Mouse (Mus musculus): ENCODE data around the gene Adgrv1. TPM values are rescaled to one million over a fixed set of nuclear protein-coding genes. Genes with fewer than 3 reads are reported as not detected.
"Not testable (repeated sequence)": the region's sequence is repeated elsewhere in the genome, so short reads cannot be mapped to it uniquely, and the experiment has no call there.

Gene Adgrv1
- polyA plus RNA-seq, 1 experiment from 2014 or later = 2.7 TPM

DNA sequence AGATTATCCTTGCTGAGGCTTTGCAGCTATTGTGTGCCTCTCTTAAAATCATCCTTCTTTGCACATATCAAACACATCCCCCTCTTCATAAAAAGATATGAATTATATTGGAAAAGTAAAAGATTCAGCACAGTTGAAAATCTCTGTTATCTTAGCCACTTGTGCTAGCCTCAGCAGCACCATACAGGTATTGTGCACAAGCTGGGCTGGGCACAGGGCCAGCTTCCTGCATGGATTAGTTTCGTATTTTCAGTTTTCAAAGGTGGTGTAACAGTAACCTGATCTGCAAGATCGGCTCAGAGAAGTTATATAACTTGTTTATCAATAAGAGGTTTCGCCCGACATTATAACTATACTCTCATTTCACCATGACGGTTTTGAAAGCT lies 353.6 kb downstream of the Adgrv1 start:
- 75% methylated on average over 5 of the region's 5 CpGs for WGBS
- H3K36me3 ChIP-seq = no peaks in the 10 kb centered on the region
- no peak for DNase-seq (ENCODE audit: low spot score)
- no peaks in the 10 kb centered on the region for H3K27me3 ChIP-seq (ENCODE audit: insufficient read depth, poor library complexity, severe bottlenecking)
- no peak overlapping the region for H3K4me3 ChIP-seq
- H3K9me3 ChIP-seq = no peaks in the 10 kb centered on the region
- no peaks in the 10 kb centered on the region for H3K4me1 ChIP-seq
- no peak overlapping the region for H3K27ac ChIP-seq

DNA sequence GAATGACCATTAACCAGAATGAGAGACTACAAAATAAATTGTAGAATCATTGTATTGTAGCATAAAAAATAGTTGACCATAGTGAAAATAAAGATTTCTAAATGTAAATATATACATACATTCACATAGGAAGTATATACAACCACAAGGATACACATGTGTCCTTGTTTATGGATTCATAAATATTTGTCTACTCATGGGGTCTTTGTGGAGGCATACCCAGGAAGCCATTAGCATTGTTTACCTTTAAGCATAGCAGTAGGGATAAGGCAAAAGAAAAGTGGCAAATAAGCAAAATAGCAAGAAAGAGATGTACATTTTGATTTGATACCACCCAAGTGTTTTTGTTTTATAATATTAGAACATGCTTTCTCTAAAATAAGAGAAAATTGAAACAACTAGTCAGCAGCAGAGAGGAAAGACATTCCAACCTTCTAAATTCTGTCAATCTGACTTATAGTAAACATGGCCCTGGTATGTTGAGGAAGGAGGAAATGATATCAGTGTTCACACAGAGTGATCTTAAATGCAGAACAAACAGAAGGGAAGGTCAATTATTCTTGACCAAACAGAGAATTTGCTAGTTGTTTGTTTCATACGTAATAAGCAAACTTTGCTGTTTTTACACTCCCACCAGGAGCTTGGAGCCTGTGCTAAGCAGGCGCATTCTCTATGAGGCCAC lies 354.1 kb downstream of the Adgrv1 start:
- no peaks in the 10 kb centered on the region for H3K4me1 ChIP-seq
- no peaks in the 10 kb centered on the region for H3K27me3 ChIP-seq (ENCODE audit: insufficient read depth, poor library complexity, severe bottlenecking)
- WGBS = 67% methylated on average over 2 of the region's 2 CpGs
- no peaks in the 10 kb centered on the region for H3K36me3 ChIP-seq
- no peak overlapping the region for H3K4me3 ChIP-seq
- H3K27ac ChIP-seq = no peak overlapping the region
- H3K9me3 ChIP-seq = no peaks in the 10 kb centered on the region
- DNase-seq (ENCODE audit: low spot score) = no peak

DNA sequence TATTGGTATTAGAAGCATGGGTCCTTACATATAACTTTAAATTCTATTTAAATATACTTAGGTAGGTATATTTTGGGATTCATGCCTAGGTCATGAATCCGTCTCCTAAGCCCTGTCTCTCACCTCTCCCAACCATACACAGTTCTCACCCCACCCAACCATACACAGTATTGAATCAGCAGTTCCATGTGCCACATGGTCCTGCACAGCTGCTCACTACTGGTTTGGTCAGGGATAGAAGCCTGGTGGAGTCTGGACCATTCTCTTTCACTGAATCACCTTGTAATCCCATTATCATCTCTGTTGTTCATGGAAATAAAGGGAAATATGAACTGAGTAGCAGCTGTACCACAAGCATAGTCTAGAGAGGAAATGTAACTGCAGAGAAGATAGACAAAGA lies 359.1 kb downstream of the Adgrv1 start:
- 79% methylated on average over 1 of the region's 1 CpGs for WGBS
- no peaks in the 10 kb centered on the region for H3K36me3 ChIP-seq
- no peaks in the 10 kb centered on the region for H3K4me1 ChIP-seq
- H3K9me3 ChIP-seq = no peaks in the 10 kb centered on the region
- no peak overlapping the region for H3K4me3 ChIP-seq
- H3K27ac ChIP-seq = no peak overlapping the region
- DNase-seq (ENCODE audit: low spot score) = no peak
- H3K27me3 ChIP-seq (ENCODE audit: insufficient read depth, poor library complexity, severe bottlenecking) = no peaks in the 10 kb centered on the region

DNA sequence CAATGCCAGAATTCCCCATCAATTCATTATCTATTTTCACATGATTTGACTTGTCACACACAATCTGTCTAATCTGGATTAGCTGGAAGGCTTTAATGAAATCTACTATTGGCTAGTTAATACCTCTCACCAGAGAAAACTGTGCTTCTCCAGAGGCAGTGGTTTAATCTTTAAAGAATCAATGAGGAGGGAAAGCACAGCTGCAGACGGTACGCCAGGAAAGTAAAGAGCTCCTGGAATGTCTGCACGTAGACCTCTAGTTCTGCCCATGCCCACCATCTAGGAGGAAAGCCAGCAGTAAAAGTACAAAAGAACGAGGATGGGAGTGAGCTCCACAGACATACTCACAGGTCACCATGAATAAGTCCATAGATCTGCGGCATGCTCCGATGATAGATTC lies 362.6 kb downstream of the Adgrv1 start:
- no peaks in the 10 kb centered on the region for H3K27me3 ChIP-seq (ENCODE audit: insufficient read depth, poor library complexity, severe bottlenecking)
- no peak overlapping the region for H3K4me3 ChIP-seq
- 73% methylated on average over 6 of the region's 6 CpGs for WGBS
- DNase-seq (ENCODE audit: low spot score) = no peak
- no peak overlapping the region for H3K27ac ChIP-seq
- H3K36me3 ChIP-seq = no peaks in the 10 kb centered on the region
- no peaks in the 10 kb centered on the region for H3K4me1 ChIP-seq
- no peaks in the 10 kb centered on the region for H3K9me3 ChIP-seq

DNA sequence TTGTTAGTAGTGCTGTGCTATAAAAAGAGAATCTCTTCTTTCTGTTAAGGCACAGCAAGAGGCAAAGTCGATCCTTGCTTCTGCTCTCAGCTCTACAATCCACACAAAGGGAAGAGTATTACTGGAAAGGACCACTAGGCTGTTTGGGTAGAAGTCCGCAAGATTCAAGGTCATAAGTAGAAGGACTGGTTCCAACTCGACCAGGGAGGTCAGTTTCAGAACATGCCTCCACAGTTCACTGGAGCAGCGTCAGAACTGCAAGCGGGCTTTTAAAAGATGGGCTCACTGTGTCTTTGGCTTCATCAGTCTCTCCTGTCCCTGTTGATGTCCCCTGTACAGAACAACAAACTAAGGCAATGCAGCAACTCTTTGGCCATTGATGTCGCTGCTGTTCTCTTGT lies 363.9 kb downstream of the Adgrv1 start:
- 75% methylated on average over 6 of the region's 6 CpGs for WGBS
- no peak overlapping the region for H3K27ac ChIP-seq
- H3K4me3 ChIP-seq = no peak overlapping the region
- no peak for DNase-seq (ENCODE audit: low spot score)
- H3K9me3 ChIP-seq = no peaks in the 10 kb centered on the region
- H3K4me1 ChIP-seq = no peaks in the 10 kb centered on the region
- no peaks in the 10 kb centered on the region for H3K36me3 ChIP-seq
- no peaks in the 10 kb centered on the region for H3K27me3 ChIP-seq (ENCODE audit: insufficient read depth, poor library complexity, severe bottlenecking)

DNA sequence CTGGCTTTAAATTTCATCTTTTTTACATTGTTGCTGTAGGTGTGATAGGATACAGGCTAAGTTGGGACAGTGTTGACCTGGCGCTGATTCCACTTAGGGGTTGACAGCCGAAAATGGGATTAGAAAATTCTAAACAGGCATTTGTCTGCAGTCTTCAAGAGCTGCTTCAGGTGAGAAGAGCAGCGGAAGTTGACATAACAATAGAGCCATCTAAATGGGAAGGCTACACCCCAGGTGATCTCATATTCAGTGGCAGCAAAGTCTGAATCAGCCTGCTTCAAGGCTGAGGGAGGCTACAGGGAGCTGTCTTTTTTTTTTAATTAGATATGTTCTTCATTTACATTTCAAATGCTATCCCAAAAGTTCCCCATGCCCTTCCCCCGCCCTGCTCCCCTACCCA lies 365.5 kb downstream of the Adgrv1 start:
- WGBS = 61% methylated on average over 4 of the region's 4 CpGs
- H3K9me3 ChIP-seq = not testable (repeated sequence)

DNA sequence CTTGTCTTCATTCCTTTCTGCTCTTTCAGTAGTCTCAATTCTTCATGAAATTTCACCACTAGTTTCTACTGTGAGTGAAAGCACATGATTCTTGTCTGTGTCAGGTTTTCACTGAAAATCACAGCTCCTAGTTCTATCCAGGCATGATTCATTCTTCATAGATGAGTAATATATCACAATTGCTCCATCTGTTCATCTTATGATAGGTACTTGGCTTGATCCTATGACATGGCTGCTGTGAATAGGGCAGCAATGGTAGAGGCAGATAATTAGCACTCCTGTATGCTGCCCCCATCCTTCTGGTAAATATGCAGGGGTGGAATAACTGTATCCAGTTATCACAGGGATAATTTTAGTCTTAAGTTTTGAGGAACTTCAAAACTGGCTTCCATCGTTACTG lies 368.5 kb downstream of the Adgrv1 start:
- Histone ChIP-seq H3K4me1 (no peaks in the 10 kb centered on the region), H3K27me3 (ENCODE audit: insufficient read depth, poor library complexity, severe bottlenecking) (no peaks in the 10 kb centered on the region), H3K4me3 (no peak overlapping the region), H3K27ac (no peak overlapping the region), H3K9me3 (no peaks in the 10 kb centered on the region), H3K36me3 (no peaks in the 10 kb centered on the region)
- DNase-seq (ENCODE audit: low spot score) = no peak
- 79% methylated on average over 1 of the region's 1 CpGs for whole genome bisulfite sequencing

More for the DNA sequence above, 365.5 kb downstream of the Adgrv1 start:
- H3K4me3 ChIP-seq; H3K4me1 ChIP-seq; H3K36me3 ChIP-seq; H3K27ac ChIP-seq; H3K27me3 ChIP-seq (ENCODE audit: insufficient read depth, poor library complexity, severe bottlenecking); DNase-seq (ENCODE audit: low spot score): not testable (repeated sequence)

DNA sequence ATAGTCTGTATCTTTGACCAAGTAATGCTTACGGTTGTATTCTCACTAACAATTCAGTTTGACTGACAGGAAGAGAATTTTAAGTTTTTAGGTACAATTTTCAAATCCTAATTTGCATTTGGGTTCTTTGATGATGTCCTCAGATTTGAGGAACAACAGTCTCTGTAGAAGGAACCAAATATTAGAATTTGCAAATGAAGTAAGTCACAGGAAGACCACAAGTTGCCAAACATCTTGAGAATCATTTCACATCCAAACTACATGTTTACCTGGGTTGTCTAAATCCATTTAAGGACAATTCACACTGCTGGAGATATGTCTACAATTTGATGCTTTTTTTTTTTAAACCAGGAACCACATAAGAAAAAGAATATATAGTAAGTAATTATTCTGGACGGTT lies 391.8 kb downstream of the Adgrv1 start:
- H3K27ac ChIP-seq = no peak overlapping the region
- H3K4me1 ChIP-seq = no peaks in the 10 kb centered on the region

DNA sequence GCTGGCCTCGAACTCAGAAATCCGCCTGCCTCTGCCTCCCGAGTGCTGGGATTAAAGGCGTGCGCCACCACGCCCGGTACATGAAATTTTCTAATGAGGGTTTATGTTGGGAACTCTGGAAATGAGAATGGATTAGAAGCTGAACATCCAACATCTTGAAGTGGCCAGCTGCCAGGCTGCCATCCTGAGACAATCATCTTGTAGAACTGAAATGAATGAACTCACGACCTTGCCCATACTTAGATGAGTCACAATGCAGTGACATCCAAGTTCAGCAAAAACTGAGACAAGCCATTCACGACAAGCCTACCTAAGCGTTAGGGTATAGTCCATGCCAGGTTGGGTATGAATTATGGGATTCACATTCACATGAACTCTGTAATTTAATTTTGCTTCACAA lies 393.1 kb downstream of the Adgrv1 start:
- Histone ChIP-seq H3K27ac (no peak overlapping the region), H3K36me3 (no peaks in the 10 kb centered on the region), H3K9me3 (no peaks in the 10 kb centered on the region), H3K27me3 (ENCODE audit: insufficient read depth, poor library complexity, severe bottlenecking) (no peaks in the 10 kb centered on the region), H3K4me1 (no peaks in the 10 kb centered on the region), H3K4me3 (no peak overlapping the region)
- DNase-seq (ENCODE audit: low spot score) = no peak
- WGBS = 92% methylated on average over 10 of the region's 10 CpGs

More for the DNA sequence above, 391.8 kb downstream of the Adgrv1 start:
- Histone ChIP-seq H3K27me3 (ENCODE audit: insufficient read depth, poor library complexity, severe bottlenecking) (no peaks in the 10 kb centered on the region), H3K4me3 (no peak overlapping the region), H3K9me3 (no peaks in the 10 kb centered on the region), H3K36me3 (no peaks in the 10 kb centered on the region)
- WGBS = 77% methylated on average over 2 of the region's 2 CpGs
- no peak for DNase-seq (ENCODE audit: low spot score)

DNA sequence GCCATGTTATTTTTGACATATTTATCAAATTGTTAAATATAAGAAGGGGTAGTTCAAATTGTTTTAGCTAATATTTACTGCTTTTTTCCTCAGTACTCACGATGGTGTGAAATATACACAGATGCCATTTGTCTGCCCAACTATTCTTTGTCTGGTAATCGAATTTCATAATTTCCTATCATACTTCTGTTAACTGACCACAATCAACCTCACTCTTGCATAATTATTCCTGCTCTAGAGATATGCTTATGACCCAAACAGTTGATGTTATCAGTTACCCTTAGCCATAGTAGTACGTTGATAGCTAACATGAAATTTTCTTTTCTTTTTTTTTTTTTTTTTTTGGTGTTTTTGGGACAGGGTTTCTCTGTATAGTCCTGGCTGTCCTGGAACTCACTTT lies 393.5 kb downstream of the Adgrv1 start:
- Histone ChIP-seq H3K4me3 (no peak overlapping the region), H3K9me3 (no peaks in the 10 kb centered on the region), H3K4me1 (no peaks in the 10 kb centered on the region), H3K27me3 (ENCODE audit: insufficient read depth, poor library complexity, severe bottlenecking) (no peaks in the 10 kb centered on the region), H3K27ac (no peak overlapping the region), H3K36me3 (no peaks in the 10 kb centered on the region)
- no peak for DNase-seq (ENCODE audit: low spot score)
- 90% methylated on average over 3 of the region's 3 CpGs for WGBS

DNA sequence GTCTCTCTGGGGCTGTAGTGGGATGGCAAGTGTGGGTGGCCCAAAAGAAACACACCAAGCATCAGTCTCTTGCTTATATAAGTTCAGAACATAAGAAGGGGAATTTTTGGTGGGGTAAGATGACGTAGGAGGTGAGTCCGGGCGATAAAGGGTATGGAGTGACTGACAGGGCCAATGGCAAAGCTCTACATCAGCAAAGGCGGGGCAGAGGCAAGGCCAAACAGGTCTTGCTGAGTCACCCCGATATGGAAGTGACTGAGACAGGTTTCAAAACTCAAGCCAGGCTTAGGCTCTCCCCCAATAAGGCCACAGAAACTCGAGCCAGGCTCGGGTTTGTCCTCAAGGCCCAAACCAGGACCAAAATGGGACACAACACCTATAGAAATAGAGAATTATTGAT lies 394.1 kb downstream of the Adgrv1 start:
- H3K27me3 ChIP-seq (ENCODE audit: insufficient read depth, poor library complexity, severe bottlenecking) = no peaks in the 10 kb centered on the region
- WGBS = 82% methylated on average over 7 of the region's 7 CpGs

DNA sequence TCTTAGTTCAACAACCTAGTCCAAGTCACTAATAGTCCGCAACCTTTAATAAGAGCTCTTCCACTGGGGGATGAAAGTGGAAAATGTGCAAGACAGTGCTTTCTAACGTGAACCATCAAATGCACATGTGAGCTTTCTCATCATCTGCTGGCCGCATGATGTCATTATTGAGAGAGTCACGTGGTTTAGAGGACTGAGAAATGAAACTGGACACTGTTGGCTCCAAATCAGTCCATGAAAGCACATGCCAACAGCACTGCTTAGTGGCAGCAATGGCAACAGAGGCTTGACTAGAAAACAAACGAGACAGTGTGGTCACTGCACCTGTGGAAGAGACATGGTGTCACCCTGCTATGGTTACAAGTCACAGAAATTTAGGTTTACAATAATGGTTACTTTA lies 395.0 kb downstream of the Adgrv1 start:
- no peaks in the 10 kb centered on the region for H3K9me3 ChIP-seq
- H3K27me3 ChIP-seq (ENCODE audit: insufficient read depth, poor library complexity, severe bottlenecking) = no peaks in the 10 kb centered on the region
- H3K27ac ChIP-seq = no peak overlapping the region
- 82% methylated on average over 5 of the region's 5 CpGs for WGBS
- DNase-seq (ENCODE audit: low spot score) = no peak
- no peaks in the 10 kb centered on the region for H3K4me1 ChIP-seq
- H3K4me3 ChIP-seq = no peak overlapping the region
- H3K36me3 ChIP-seq = no peaks in the 10 kb centered on the region

More for the DNA sequence above, 394.1 kb downstream of the Adgrv1 start:
- DNase-seq (ENCODE audit: low spot score) = no peak
- Histone ChIP-seq H3K4me1 (no peaks in the 10 kb centered on the region), H3K4me3 (no peak overlapping the region), H3K36me3 (no peaks in the 10 kb centered on the region), H3K9me3 (no peaks in the 10 kb centered on the region), H3K27ac (no peak overlapping the region)

DNA sequence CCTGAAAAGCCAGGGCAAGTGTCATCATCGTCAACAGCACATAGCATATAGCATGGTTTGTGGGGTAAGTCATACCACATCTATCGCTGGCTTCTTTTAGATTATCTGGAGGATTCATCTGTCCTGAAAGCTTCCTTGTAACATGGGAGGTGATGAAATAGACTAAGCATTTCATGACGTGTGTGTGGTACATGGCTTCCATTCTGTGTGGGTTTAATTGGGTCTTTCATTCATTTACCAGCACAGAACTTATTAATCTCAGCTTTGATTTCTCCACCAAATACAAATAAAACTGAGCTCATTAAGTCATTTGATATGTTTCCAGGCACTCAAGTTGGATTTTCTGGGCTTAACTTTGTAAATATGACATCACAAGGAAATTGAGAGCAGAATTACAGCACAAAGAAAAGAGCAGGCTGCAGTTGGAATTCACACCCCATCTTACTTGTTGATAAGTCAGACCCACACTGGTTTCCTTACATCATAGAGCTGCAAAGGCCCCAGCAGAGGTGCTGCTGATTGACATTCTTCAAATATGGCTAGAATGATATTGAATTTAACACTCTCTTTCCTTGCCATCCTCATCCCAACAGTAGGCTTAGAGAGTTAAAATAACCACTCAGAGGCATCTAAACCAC lies 396.1 kb downstream of the Adgrv1 start:
- no peak for DNase-seq (ENCODE audit: low spot score)
- H3K4me1 ChIP-seq = no peaks in the 10 kb centered on the region
- 74% methylated on average over 3 of the region's 3 CpGs for WGBS
- H3K9me3 ChIP-seq = no peaks in the 10 kb centered on the region
- no peak overlapping the region for H3K4me3 ChIP-seq
- H3K27ac ChIP-seq = no peak overlapping the region
- H3K36me3 ChIP-seq = no peaks in the 10 kb centered on the region
- H3K27me3 ChIP-seq (ENCODE audit: insufficient read depth, poor library complexity, severe bottlenecking) = no peaks in the 10 kb centered on the region

DNA sequence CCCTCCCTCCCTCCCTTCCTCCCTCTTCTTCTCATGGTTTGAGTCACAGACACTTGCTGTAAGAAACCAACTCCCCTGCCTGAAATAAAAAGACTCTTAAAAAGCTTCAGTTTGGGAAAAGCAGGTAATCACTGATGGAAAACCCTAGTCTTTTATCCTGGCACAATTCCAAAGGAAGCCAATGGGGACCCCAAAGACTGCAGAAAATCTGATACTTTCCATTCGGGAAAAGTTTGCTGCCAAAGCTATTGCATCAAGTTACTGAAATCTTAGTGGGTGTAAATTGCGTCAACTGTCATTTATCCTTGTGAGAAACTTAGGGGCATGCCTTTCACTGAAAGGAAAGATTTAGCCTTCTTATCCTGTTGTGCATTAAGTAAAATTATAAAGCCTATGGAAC lies 398.9 kb downstream of the Adgrv1 start:
- H3K36me3 ChIP-seq = no peaks in the 10 kb centered on the region
- DNase-seq (ENCODE audit: low spot score) = no peak
- H3K4me1 ChIP-seq = no peaks in the 10 kb centered on the region
- 74% methylated on average over 2 of the region's 2 CpGs for WGBS
- no peaks in the 10 kb centered on the region for H3K9me3 ChIP-seq
- H3K27me3 ChIP-seq (ENCODE audit: insufficient read depth, poor library complexity, severe bottlenecking) = no peaks in the 10 kb centered on the region
- no peak overlapping the region for H3K27ac ChIP-seq
- no peak overlapping the region for H3K4me3 ChIP-seq

All from heart, embryonic 10.5 days (tissue).